Mouse (Mus musculus) myocyte (in vitro differentiated cells): ENCODE results near the gene Lmo7. TPM values are rescaled to one million over a fixed set of nuclear protein-coding genes. Genes with fewer than 3 reads are reported as not detected.

Experiments
- H3K27me3 ChIP-seq: one replicate; pipeline ENCODE4 v1.6.1; 2011; ENCODE audit not compliant: control insufficient read depth, insufficient read depth, insufficient read length
- H3K36me3 ChIP-seq: one replicate; pipeline ENCODE4 v1.6.1; 2011; ENCODE audit not compliant: control insufficient read depth, insufficient read depth
- H3K4me2 ChIP-seq: one replicate; pipeline ENCODE4 v1.6.1; 2011; ENCODE audit warnings: low read depth, control low read depth
- H3K4me3 ChIP-seq: one replicate; pipeline ENCODE4 v1.5.1; 2011; ENCODE audit warnings: mild to moderate bottlenecking, control low read depth, moderate library complexity
- H3K79me2 ChIP-seq: one replicate; pipeline ENCODE4 v1.6.1; 2011; ENCODE audit not compliant: control insufficient read depth, insufficient read depth
- H3ac ChIP-seq: one replicate; pipeline ENCODE4 v1.6.1; 2011; ENCODE audit not compliant: control insufficient read depth, insufficient read length
- CEBPB ChIP-seq: IDR thresholded peaks from 2 replicates; pipeline ENCODE4 v1.6.1; 2011; ENCODE audit warnings: mild to moderate bottlenecking, moderate library complexity; ENCODE audit not compliant: poor library complexity, insufficient read depth, severe bottlenecking
- E2F4 ChIP-seq: IDR thresholded peaks from one replicate; pipeline ENCODE4 v1.6.1; 2011; ENCODE audit warnings: mild to moderate bottlenecking, control low read depth, moderate library complexity; ENCODE audit not compliant: insufficient read depth
- MAX ChIP-seq: IDR thresholded peaks from one replicate; pipeline ENCODE4 v1.6.1; 2011; ENCODE audit warnings: low read depth, mild to moderate bottlenecking, control low read depth
- MYOD1 ChIP-seq, 3 experiments: IDR thresholded peaks; one replicate each; pipeline ENCODE4 v1.6.1; 2011; ENCODE audit warnings: control low read depth in 2 of 3, low read depth in 2 of 3, mild to moderate bottlenecking in 2 of 3, moderate library complexity in 1 of 3; ENCODE audit not compliant: insufficient read length in 2 of 3, control insufficient read depth in 1 of 3
- MYOG ChIP-seq, 3 experiments: IDR thresholded peaks; one replicate each; pipeline ENCODE4 v1.6.1; 2011; ENCODE audit warnings: control low read depth in 2 of 3, low read depth in 2 of 3, mild to moderate bottlenecking in 2 of 3; ENCODE audit not compliant: insufficient read length in 2 of 3, control insufficient read depth in 1 of 3, insufficient read depth in 1 of 3
- POLR2A ChIP-seq: IDR thresholded peaks from one replicate; pipeline ENCODE4 v1.6.1; 2011; ENCODE audit warnings: low read depth, mild to moderate bottlenecking, control low read depth, moderate library complexity; ENCODE audit not compliant: insufficient read length
- POLR2AphosphoS2 ChIP-seq: IDR thresholded peaks from one replicate; pipeline ENCODE4 v1.6.1; 2011; ENCODE audit warnings: low read depth, control low read depth; ENCODE audit not compliant: insufficient read length
- REST ChIP-seq: IDR thresholded peaks from one replicate; pipeline ENCODE4 v1.6.1; 2011; ENCODE audit warnings: mild to moderate bottlenecking, control low read depth, moderate library complexity; ENCODE audit not compliant: insufficient read depth, insufficient read length
- SRF ChIP-seq: IDR thresholded peaks from one replicate; pipeline ENCODE4 v1.6.1; 2011; ENCODE audit warnings: low read depth; ENCODE audit not compliant: control insufficient read depth, insufficient read length
- TCF12 ChIP-seq: IDR thresholded peaks from one replicate; pipeline ENCODE4 v1.6.1; 2011; ENCODE audit warnings: mild to moderate bottlenecking, control low read depth; ENCODE audit not compliant: poor library complexity, insufficient read depth, severe bottlenecking
- TCF3 ChIP-seq: IDR thresholded peaks from one replicate; pipeline ENCODE4 v1.6.1; 2011; ENCODE audit warnings: low read depth, control low read depth; ENCODE audit not compliant: insufficient read length
- USF1 ChIP-seq: IDR thresholded peaks from one replicate; pipeline ENCODE4 v1.6.1; 2011; ENCODE audit warnings: low read depth, mild to moderate bottlenecking, control low read depth, moderate library complexity
- polyA plus RNA-seq: library from polyadenylated mRNA; unstranded; fragments of >200 nt; fragmentation: generic; extraction: Trizol; gene quantifications from one replicate; pipeline ENCODE4 v1.2.1, GENCODE M21; 2012; ENCODE audit warnings: missing spikeins

Lmo7 gene
- polyA plus RNA-seq, 1 experiment = 56.1 TPM

GRCm38 (mm10) chr14:101714414-101714813 is 15.3 kb upstream of the Lmo7 start:
- H3K4me2 ChIP-seq = no peak overlapping the region
- no peak overlapping the region for H3K4me3 ChIP-seq
- no peak for TF ChIP-seq CEBPB
- TF ChIP-seq SRF = no peak
- no peak for TF ChIP-seq POLR2AphosphoS2
- no peak for TF ChIP-seq POLR2A
- no peak for TF ChIP-seq MYOG (IDR thresholded peaks at IDR 0.05; ENCODE audit: control insufficient read depth in 1 of 3, insufficient read depth in 1 of 3, insufficient read length in 2 of 3, low read depth in 2 of 3)
- no peak for TF ChIP-seq MAX
- no peak for TF ChIP-seq E2F4
- TF ChIP-seq TCF12 = no peak
- no peak for TF ChIP-seq REST
- no peak for TF ChIP-seq TCF3
- TF ChIP-seq USF1 = no peak
- TF ChIP-seq MYOD1 (IDR thresholded peaks at IDR 0.05; ENCODE audit: control insufficient read depth in 1 of 3, insufficient read length in 2 of 3, low read depth in 2 of 3) = no peak
- H3K36me3 ChIP-seq = no peaks in the 10 kb centered on the region
- H3K27me3 ChIP-seq = peaks cover 28% of the 10 kb centered on the region
- no peaks in the 10 kb centered on the region for H3K79me2 ChIP-seq
- no peak overlapping the region for H3ac ChIP-seq

GRCm38 (mm10) chr14:101729972-101730692 is 375 bp downstream of the Lmo7 start:
- Histone ChIP-seq H3K36me3 (no peaks in the 10 kb centered on the region), H3K79me2 (no peaks in the 10 kb centered on the region), H3ac (peak overlapping the region; percentile 41), H3K4me2 (peak overlapping the region; percentile 84), H3K4me3 (peak overlapping the region; percentile 25), H3K27me3 (no peaks in the 10 kb centered on the region)
- TF ChIP-seq USF1 = no peak
- no peak for TF ChIP-seq MYOD1 (IDR thresholded peaks at IDR 0.05; ENCODE audit: control insufficient read depth in 1 of 3, insufficient read length in 2 of 3, low read depth in 2 of 3)
- TF ChIP-seq POLR2AphosphoS2 = no peak
- TF ChIP-seq TCF12 = no peak
- no peak for TF ChIP-seq SRF
- TF ChIP-seq REST = no peak
- no peak for TF ChIP-seq MYOG (IDR thresholded peaks at IDR 0.05; ENCODE audit: control insufficient read depth in 1 of 3, insufficient read depth in 1 of 3, insufficient read length in 2 of 3, low read depth in 2 of 3)
- TF ChIP-seq POLR2A = no peak
- no peak for TF ChIP-seq E2F4
- TF ChIP-seq CEBPB = no peak
- TF ChIP-seq TCF3 = no peak
- TF ChIP-seq MAX = no peak

- no peak for TF ChIP-seq POLR2AphosphoS2
- TF ChIP-seq CEBPB = peak; percentile 64; the same call in 1 of the 2 replicates
- Histone ChIP-seq H3K4me2 (peak overlapping the region; percentile 39), H3K27me3 (no peaks in the 10 kb centered on the region), H3K79me2 (no peaks in the 10 kb centered on the region), H3ac (no peak overlapping the region), H3K4me3 (no peak overlapping the region), H3K36me3 (no peaks in the 10 kb centered on the region)
These were observed 4.0 kb downstream of the Lmo7 start for GRCm38 (mm10) chr14:101733542-101734303.

GRCm38 (mm10) chr14:101737501-101737900 is 7.7 kb downstream of the Lmo7 start:
- TF ChIP-seq MYOG (IDR thresholded peaks at IDR 0.05; ENCODE audit: control insufficient read depth in 1 of 3, insufficient read depth in 1 of 3, insufficient read length in 2 of 3, low read depth in 2 of 3) (no peak), USF1 (no peak), REST (no peak), MYOD1 (IDR thresholded peaks at IDR 0.05; ENCODE audit: control insufficient read depth in 1 of 3, insufficient read length in 2 of 3, low read depth in 2 of 3) (no peak), TCF12 (no peak), MAX (no peak), TCF3 (no peak), CEBPB (no peak), POLR2A (no peak), POLR2AphosphoS2 (no peak), SRF (no peak), E2F4 (no peak)
- H3K79me2 ChIP-seq = no peaks in the 10 kb centered on the region
- H3K36me3 ChIP-seq = no peaks in the 10 kb centered on the region
- no peak overlapping the region for H3K4me3 ChIP-seq
- H3K4me2 ChIP-seq = no peak overlapping the region
- H3ac ChIP-seq = no peak overlapping the region
- no peaks in the 10 kb centered on the region for H3K27me3 ChIP-seq
